Mouse (Mus musculus): Measurements from ENCODE around the gene Prdx6b. TPM values are rescaled to one million over a fixed set of nuclear protein-coding genes. Genes with fewer than 3 reads are reported as not detected.

The Prdx6b gene
- polyA plus RNA-seq, 1 experiment from 2014 or later: not detected

DNA sequence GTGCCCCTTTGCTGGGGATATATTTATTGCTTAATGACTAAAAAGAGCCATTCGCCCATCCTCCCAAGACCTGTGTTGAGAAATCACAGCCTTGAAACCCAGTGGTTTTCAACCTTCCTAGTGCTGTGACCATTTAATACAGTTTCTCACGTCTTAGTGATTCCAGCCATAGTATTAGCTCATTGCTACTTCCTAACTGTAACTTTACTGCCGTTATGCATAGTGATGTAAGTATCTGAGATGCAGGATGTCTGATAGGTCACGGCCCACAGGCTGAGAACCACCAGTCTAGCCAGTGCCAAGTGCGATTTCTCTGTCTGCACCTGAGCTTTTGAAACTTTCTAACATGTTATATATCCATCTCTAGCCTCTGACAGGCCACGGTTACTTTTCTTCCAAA, 35.0 kb downstream of the Prdx6b start:
- Histone ChIP-seq H3K36me3 (peaks cover 48% of the 10 kb centered on the region), H3K4me3 (replicated peaks) (no peak overlapping the region), H3K9ac (replicated peaks) (no peak overlapping the region), H3K27ac (replicated peaks) (no peak overlapping the region), H3K27me3 (replicated peaks) (no peaks in the 10 kb centered on the region), H3K4me1 (no peaks in the 10 kb centered on the region), H3K4me2 (no peak overlapping the region), H3K9me3 (replicated peaks) (no peaks in the 10 kb centered on the region)
- no peak for ATAC-seq (ENCODE audit: low FRiP score)
- 95% methylated on average over 6 of the region's 6 CpGs for WGBS

DNA sequence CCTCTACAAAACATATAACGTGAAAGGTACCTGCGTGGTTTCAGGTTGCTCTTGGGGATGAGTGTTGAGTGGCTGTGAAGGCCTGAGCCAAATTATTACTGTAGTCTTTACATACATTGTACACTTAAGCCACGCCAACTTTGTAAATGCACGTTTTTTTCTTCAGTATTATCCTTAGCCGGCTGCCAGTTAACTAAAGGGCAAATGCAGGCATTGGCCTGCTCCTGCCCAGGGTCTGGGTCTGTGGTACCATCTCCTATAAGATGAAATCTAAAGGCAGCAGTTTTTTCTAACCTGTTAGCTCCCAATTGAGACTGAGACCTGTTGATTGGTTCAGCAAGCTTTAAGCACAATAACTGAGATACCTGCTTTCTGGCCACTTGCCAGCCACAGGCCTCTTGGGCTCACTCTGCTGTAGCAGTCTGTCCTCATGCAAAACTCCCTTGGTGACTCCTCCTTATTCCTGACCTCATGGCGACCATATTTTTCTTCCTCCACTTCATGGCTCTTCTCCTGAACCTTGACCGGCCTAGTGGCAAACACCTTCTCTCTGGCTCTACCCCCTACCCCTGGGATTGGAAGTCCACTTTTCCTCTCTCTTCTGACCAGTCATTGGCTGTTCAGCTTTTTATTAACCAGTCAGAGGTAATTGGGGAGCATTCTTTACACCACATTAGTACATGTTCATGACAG, 36.8 kb downstream of the Prdx6b start:
- Histone ChIP-seq H3K36me3 (peaks cover 42% of the 10 kb centered on the region), H3K4me1 (no peaks in the 10 kb centered on the region), H3K9ac (replicated peaks) (no peak overlapping the region), H3K27ac (replicated peaks) (no peak overlapping the region), H3K4me3 (replicated peaks) (no peak overlapping the region), H3K9me3 (replicated peaks) (no peaks in the 10 kb centered on the region), H3K27me3 (replicated peaks) (no peaks in the 10 kb centered on the region), H3K4me2 (no peak overlapping the region)
- 94% methylated on average over 7 of the region's 7 CpGs for WGBS
- no peak for ATAC-seq (ENCODE audit: low FRiP score)

GRCm38 (mm10) chr2:80340537-80340936, 48.3 kb downstream of the Prdx6b start:
- H3K4me2 ChIP-seq: no peak overlapping the region
- no peak overlapping the region for H3K4me3 ChIP-seq (replicated peaks)
- H3K27me3 ChIP-seq (replicated peaks): no peaks in the 10 kb centered on the region
- H3K36me3 ChIP-seq: peaks cover 76% of the 10 kb centered on the region
- no peak for ATAC-seq (ENCODE audit: low FRiP score)
- H3K4me1 ChIP-seq: no peaks in the 10 kb centered on the region
- no peaks in the 10 kb centered on the region for H3K9me3 ChIP-seq (replicated peaks)
- 95% methylated on average over 9 of the region's 9 CpGs for WGBS
- H3K9ac ChIP-seq (replicated peaks): no peak overlapping the region
- H3K27ac ChIP-seq (replicated peaks): no peak overlapping the region

Other genes with a start within 250 kb of the Prdx6b start
- 12.0 and 17.1 TPM in 2 replicates for gene Pde1a, start 163.0 kb upstream of the Prdx6b start, polyA plus RNA-seq (2015; fragmentation: Nextera tagmentation; extraction: Ambion mirVana)
- 60.1 and 61.2 TPM in 2 replicates for gene Dnajc10, start 23.0 kb downstream of the Prdx6b start, polyA plus RNA-seq (2015; fragmentation: Nextera tagmentation; extraction: Ambion mirVana)
- gene Frzb, start 155.2 kb downstream of the Prdx6b start, polyA plus RNA-seq (2015; fragmentation: Nextera tagmentation; extraction: Ambion mirVana): 40.3 and 44.0 TPM in 2 replicates

Measured in neural tube, embryonic 15.5 days (tissue).